Mouse (Mus musculus): ENCODE data around the gene Lsm2. TPM values are rescaled to one million over a fixed set of nuclear protein-coding genes. Genes with fewer than 3 reads are reported as not detected.

Lsm2 gene
- polyA plus RNA-seq, 1 experiment from 2014 or later, result 99.4 TPM

GRCm38 (mm10) chr17:35007387-35007991 lies 25.8 kb downstream of the Lsm2 start:
- Histone ChIP-seq H3K4me1 (replicated peaks) (peaks cover 11% of the 10 kb centered on the region), H3K4me3 (no peak overlapping the region), H3K27ac (replicated peaks) (no peak overlapping the region), H3K27me3 (no peaks in the 10 kb centered on the region), H3K4me2 (no peak overlapping the region), H3K9me3 (no peaks in the 10 kb centered on the region), H3K9ac (no peak overlapping the region), H3K36me3 (peaks cover 81% of the 10 kb centered on the region)
- no peak for ATAC-seq (ENCODE audit: low read depth)
- WGBS, result 97% methylated on average over 7 of the region's 7 CpGs

GRCm38 (mm10) chr17:35009586-35009985 lies 27.9 kb downstream of the Lsm2 start:
- Histone ChIP-seq H3K9me3 (no peaks in the 10 kb centered on the region), H3K36me3 (peaks cover 96% of the 10 kb centered on the region), H3K27me3 (no peaks in the 10 kb centered on the region), H3K9ac (no peak overlapping the region), H3K4me2 (no peak overlapping the region), H3K4me3 (no peak overlapping the region), H3K27ac (replicated peaks) (no peak overlapping the region), H3K4me1 (replicated peaks) (no peaks in the 10 kb centered on the region)
- no peak for ATAC-seq (ENCODE audit: low read depth)
- WGBS, result 91% methylated on average over 7 of the region's 7 CpGs

GRCm38 (mm10) chr17:35011440-35011839 lies 29.8 kb downstream of the Lsm2 start:
- H3K9ac ChIP-seq, result no peak overlapping the region
- H3K4me2 ChIP-seq, result no peak overlapping the region
- H3K27me3 ChIP-seq, result no peaks in the 10 kb centered on the region
- 90% methylated on average over 8 of the region's 8 CpGs for WGBS
- no peaks in the 10 kb centered on the region for H3K9me3 ChIP-seq
- peaks cover 97% of the 10 kb centered on the region for H3K36me3 ChIP-seq
- no peak overlapping the region for H3K27ac ChIP-seq (replicated peaks)
- ATAC-seq (ENCODE audit: low read depth), result no peak
- H3K4me3 ChIP-seq, result no peak overlapping the region
- H3K4me1 ChIP-seq (replicated peaks), result peaks cover 6% of the 10 kb centered on the region; the same call in 1 of the 2 replicates

GRCm38 (mm10) chr17:35012430-35012829 lies 30.8 kb downstream of the Lsm2 start:
- Histone ChIP-seq H3K27me3 (no peaks in the 10 kb centered on the region), H3K9ac (no peak overlapping the region), H3K9me3 (no peaks in the 10 kb centered on the region), H3K27ac (replicated peaks) (no peak overlapping the region), H3K4me1 (replicated peaks) (peaks cover 11% of the 10 kb centered on the region; the same call in 1 of the 2 replicates), H3K4me2 (no peak overlapping the region), H3K4me3 (no peak overlapping the region), H3K36me3 (peaks cover 96% of the 10 kb centered on the region)
- no peak for ATAC-seq (ENCODE audit: low read depth)
- WGBS, result 82% methylated on average over 13 of the region's 13 CpGs

GRCm38 (mm10) chr17:35013221-35013620 lies 31.6 kb downstream of the Lsm2 start:
- Histone ChIP-seq H3K4me1 (replicated peaks) (peaks cover 11% of the 10 kb centered on the region; the same call in 1 of the 2 replicates), H3K27ac (replicated peaks) (no peak overlapping the region), H3K4me3 (no peak overlapping the region), H3K9ac (no peak overlapping the region), H3K4me2 (no peak overlapping the region), H3K9me3 (no peaks in the 10 kb centered on the region), H3K27me3 (no peaks in the 10 kb centered on the region), H3K36me3 (peaks cover 94% of the 10 kb centered on the region)
- WGBS, result 86% methylated on average over 6 of the region's 6 CpGs
- ATAC-seq (ENCODE audit: low read depth), result no peak

- no peak overlapping the region for H3K4me2 ChIP-seq
- no peak overlapping the region for H3K4me3 ChIP-seq
- peaks cover 75% of the 10 kb centered on the region for H3K36me3 ChIP-seq
- no peaks in the 10 kb centered on the region for H3K27me3 ChIP-seq
- 92% methylated on average over 16 of the region's 16 CpGs for WGBS
- no peak overlapping the region for H3K9ac ChIP-seq
- peaks cover 11% of the 10 kb centered on the region; the same call in 1 of the 2 replicates for H3K4me1 ChIP-seq (replicated peaks)
- H3K9me3 ChIP-seq, result no peaks in the 10 kb centered on the region
- no peak overlapping the region for H3K27ac ChIP-seq (replicated peaks)
- ATAC-seq (ENCODE audit: low read depth), result no peak
These were observed 33.6 kb downstream of the Lsm2 start for GRCm38 (mm10) chr17:35015296-35015695.

- H3K36me3 ChIP-seq, result peaks cover 64% of the 10 kb centered on the region
- WGBS, result 61% methylated on average over 12 of the region's 12 CpGs
- H3K9me3 ChIP-seq, result no peaks in the 10 kb centered on the region
- H3K4me2 ChIP-seq, result no peak within 1 kb of the TSS
- ATAC-seq (ENCODE audit: low read depth), result peak; percentile 34; the same call in 1 of the 2 replicates
- H3K27me3 ChIP-seq, result no peaks in the 10 kb centered on the region
- H3K27ac ChIP-seq (replicated peaks), result no peak within 1 kb of the TSS
- H3K9ac ChIP-seq, result peak within 1 kb of the TSS; percentile 31; the same call in 1 of the 2 replicates
- H3K4me3 ChIP-seq, result no peak within 1 kb of the TSS
- peaks cover 17% of the 10 kb centered on the region for H3K4me1 ChIP-seq (replicated peaks)
These were observed 34.7 kb downstream of the Lsm2 start, which contains the start of gene Vwa7 for GRCm38 (mm10) chr17:35016376-35016775. TSS of gene Vwa7 (plus strand) at chr17:35016579.

GRCm38 (mm10) chr17:35016791-35017705 lies 35.4 kb downstream of the Lsm2 start:
- no peak overlapping the region for H3K27ac ChIP-seq (replicated peaks)
- 80% methylated on average over 10 of the region's 10 CpGs for WGBS
- no peak overlapping the region for H3K4me3 ChIP-seq
- no peak for ATAC-seq (ENCODE audit: low read depth)
- no peaks in the 10 kb centered on the region for H3K9me3 ChIP-seq
- no peak overlapping the region for H3K9ac ChIP-seq
- peaks cover 21% of the 10 kb centered on the region for H3K4me1 ChIP-seq (replicated peaks)
- no peak overlapping the region for H3K4me2 ChIP-seq
- no peaks in the 10 kb centered on the region for H3K27me3 ChIP-seq
- peaks cover 57% of the 10 kb centered on the region for H3K36me3 ChIP-seq

GRCm38 (mm10) chr17:35017706-35018030 lies 36.0 kb downstream of the Lsm2 start:
- no peak overlapping the region for H3K4me3 ChIP-seq
- H3K36me3 ChIP-seq, result peaks cover 51% of the 10 kb centered on the region
- ATAC-seq (ENCODE audit: low read depth), result no peak
- H3K27me3 ChIP-seq, result no peaks in the 10 kb centered on the region
- no peaks in the 10 kb centered on the region for H3K9me3 ChIP-seq
- H3K4me2 ChIP-seq, result no peak overlapping the region
- no peak overlapping the region for H3K27ac ChIP-seq (replicated peaks)
- no peak overlapping the region for H3K9ac ChIP-seq
- WGBS, result 75% methylated on average over 14 of the region's 14 CpGs
- peaks cover 21% of the 10 kb centered on the region for H3K4me1 ChIP-seq (replicated peaks)

GRCm38 (mm10) chr17:35018171-35018570 lies 36.5 kb downstream of the Lsm2 start:
- Histone ChIP-seq H3K9me3 (no peaks in the 10 kb centered on the region), H3K36me3 (peaks cover 46% of the 10 kb centered on the region), H3K4me1 (replicated peaks) (peaks cover 21% of the 10 kb centered on the region), H3K9ac (no peak overlapping the region), H3K27me3 (no peaks in the 10 kb centered on the region), H3K4me2 (no peak overlapping the region), H3K27ac (replicated peaks) (no peak overlapping the region), H3K4me3 (no peak overlapping the region)
- WGBS, result 82% methylated on average over 3 of the region's 3 CpGs
- ATAC-seq (ENCODE audit: low read depth), result no peak

GRCm38 (mm10) chr17:35019894-35020293 lies 38.2 kb downstream of the Lsm2 start:
- no peak for ATAC-seq (ENCODE audit: low read depth)

GRCm38 (mm10) chr17:35020551-35020950 lies 38.9 kb downstream of the Lsm2 start:
- no peak for ATAC-seq (ENCODE audit: low read depth)
- Histone ChIP-seq H3K4me1 (replicated peaks) (peaks cover 21% of the 10 kb centered on the region), H3K27me3 (no peaks in the 10 kb centered on the region), H3K9me3 (no peaks in the 10 kb centered on the region), H3K36me3 (peaks cover 22% of the 10 kb centered on the region), H3K4me3 (no peak overlapping the region), H3K27ac (replicated peaks) (no peak overlapping the region), H3K9ac (no peak overlapping the region), H3K4me2 (no peak overlapping the region)
- WGBS, result 93% methylated on average over 8 of the region's 8 CpGs

More at GRCm38 (mm10) chr17:35019894-35020293, 38.2 kb downstream of the Lsm2 start:
- H3K4me3 ChIP-seq, result no peak overlapping the region
- 75% methylated on average over 11 of the region's 11 CpGs for WGBS
- H3K9me3 ChIP-seq, result no peaks in the 10 kb centered on the region
- H3K4me2 ChIP-seq, result no peak overlapping the region
- H3K27ac ChIP-seq (replicated peaks), result no peak overlapping the region
- peaks cover 21% of the 10 kb centered on the region for H3K4me1 ChIP-seq (replicated peaks)
- no peaks in the 10 kb centered on the region for H3K27me3 ChIP-seq
- no peak overlapping the region for H3K9ac ChIP-seq
- peaks cover 29% of the 10 kb centered on the region for H3K36me3 ChIP-seq
